Mouse (Mus musculus): ENCODE measurements around the gene Nmt1. TPM values are rescaled to one million over a fixed set of nuclear protein-coding genes. Genes with fewer than 3 reads are reported as not detected.

Gene Nmt1
- total RNA-seq, 2 experiments from 2014 or later: 61.4 to 63.2 TPM

Small RNAs within 50 kb of the gene (microRNA-seq; reads per million reads assigned to microRNA genes)
- 0 to 0.35 reads per million in 2 experiments for gene Mir6931

Other genes with a start within 250 kb of the Nmt1 start
- gene Gjc1, start 208.5 kb upstream of the Nmt1 start, total RNA-seq (2021): 10 to 100 TPM; 57.7 to 74.8 TPM
- 10 to 100 TPM; 19.0 to 23.1 TPM for gene Higd1b, start 192.3 kb upstream of the Nmt1 start, total RNA-seq (2021)
- gene Eftud2, start 147.2 kb upstream of the Nmt1 start, total RNA-seq (2021): 10 to 100 TPM; 48.5 to 59.2 TPM
- gene Ccdc103, start 147.0 kb upstream of the Nmt1 start, total RNA-seq (2021): under 1 TPM; 0.14 to 0.15 TPM
- not detected for gene Fam187a, start 143.0 kb upstream of the Nmt1 start, total RNA-seq (2021)
- under 1 TPM; 0.17 to 0.25 TPM for gene Gfap, start 127.3 kb upstream of the Nmt1 start, total RNA-seq (2021)
- gene Kif18b, start 103.1 kb upstream of the Nmt1 start, total RNA-seq (2021): 1 to 10 TPM; 5.7 to 6.9 TPM
- under 1 TPM; 0.22 to 0.34 TPM for gene C1ql1, start 81.5 kb upstream of the Nmt1 start, total RNA-seq (2021)
- 10 to 100 TPM; 62.5 to 70.5 TPM for gene Dcakd, start 143 bp downstream of the Nmt1 start, total RNA-seq (2021)
- 10 to 100 TPM; 26.7 to 27.7 TPM for gene Plcd3, start 73.5 kb downstream of the Nmt1 start, total RNA-seq (2021)
- 10 to 100 TPM; 35.5 to 37.4 TPM for gene Acbd4, start 73.5 kb downstream of the Nmt1 start, total RNA-seq (2021)
- gene Hexim1, start 88.0 kb downstream of the Nmt1 start, total RNA-seq (2021): 10 to 100 TPM; 20.4 to 22.6 TPM
- 1 to 10 TPM; 3.1 to 3.9 TPM for gene Hexim2, start 104.2 kb downstream of the Nmt1 start, total RNA-seq (2021)
- gene Fmnl1, start 142.9 kb downstream of the Nmt1 start, total RNA-seq (2021): 10 to 100 TPM; 14.4 to 15.6 TPM
- not detected for gene 1700023F06Rik, start 180.4 kb downstream of the Nmt1 start, total RNA-seq (2021)
- not detected for gene Spata32, start 190.2 kb downstream of the Nmt1 start, total RNA-seq (2021)
- 1 to 10 TPM; 3.8 to 4.3 TPM for gene Map3k14, start 239.3 kb downstream of the Nmt1 start, total RNA-seq (2021)